Mouse (Mus musculus) ES-E14 (cell line): ENCODE measurements around the gene Gpatch8. TPM values are rescaled to one million over a fixed set of nuclear protein-coding genes. Genes with fewer than 3 reads are reported as not detected.

Source experiments
- DNase-seq: peaks from one replicate; pipeline ENCODE4 v3.0.0-alpha.2; 2013; ENCODE audit warnings: low read depth, low spot score
- H3K27ac ChIP-seq: 2 replicates; pipeline ENCODE4 v1.5.1; 2012; ENCODE audit warnings: low read depth, mild to moderate bottlenecking, low read length, moderate library complexity, mixed read lengths; ENCODE audit not compliant: poor library complexity, insufficient read depth, severe bottlenecking
- H3K36me3 ChIP-seq: 2 replicates; pipeline ENCODE4 v1.6.1; 2012; ENCODE audit warnings: mild to moderate bottlenecking, low read length, moderate library complexity, mixed read lengths; ENCODE audit not compliant: control insufficient read depth, poor library complexity, insufficient read depth, severe bottlenecking
- H3K4me1 ChIP-seq, 2 experiments: fragments of 150-350 bp in 1 of 2; sonication (generic) in 1 of 2; 2 replicates each; pipeline ENCODE4 v1.6.1; 2012; ENCODE audit warnings: low read length in 2 of 2, mild to moderate bottlenecking in 1 of 2, mixed read lengths in 1 of 2; ENCODE audit not compliant: control insufficient read depth in 2 of 2, insufficient read depth in 2 of 2, poor library complexity in 1 of 2
- H3K4me3 ChIP-seq, 2 experiments: fragments of 150-350 bp in 1 of 2; sonication (generic) in 1 of 2; 2 replicates each; pipeline ENCODE4 v1.5.1; 2012; ENCODE audit warnings: low read length in 2 of 2, low read depth in 1 of 2, mild to moderate bottlenecking in 1 of 2, mixed read lengths in 1 of 2; ENCODE audit not compliant: insufficient read depth in 1 of 2, poor library complexity in 1 of 2, severe bottlenecking in 1 of 2
- H3K9ac ChIP-seq: 2 replicates; pipeline ENCODE4 v1.6.1; 2012; ENCODE audit warnings: low read depth, mild to moderate bottlenecking, low read length, mixed read lengths; ENCODE audit not compliant: poor library complexity, insufficient read depth, severe bottlenecking
- H3K9me3 ChIP-seq: fragments of 150-350 bp; sonication (generic); 2 replicates; pipeline ENCODE4 v1.6.1; 2012; ENCODE audit warnings: low read depth, mild to moderate bottlenecking, low read length; ENCODE audit not compliant: control insufficient read depth, insufficient read depth
- CHD2 ChIP-seq: IDR thresholded peaks from 2 replicates; pipeline ENCODE4 v1.6.1; 2014; ENCODE audit warnings: mild to moderate bottlenecking, low read depth, low read length, inconsistent platforms
- HCFC1 ChIP-seq: IDR thresholded peaks from 2 replicates; pipeline ENCODE4 v1.6.1; 2012; ENCODE audit warnings: low read length, inconsistent platforms, borderline replicate concordance; ENCODE audit not compliant: insufficient read depth
- MAFK ChIP-seq: IDR thresholded peaks from 2 replicates; pipeline ENCODE4 v1.6.1; 2014; ENCODE audit warnings: mild to moderate bottlenecking, low read depth, low read length, inconsistent platforms; ENCODE audit not compliant: insufficient read depth
- ZC3H11A ChIP-seq: IDR thresholded peaks from 2 replicates; pipeline ENCODE4 v1.6.1; 2012; ENCODE audit warnings: low read depth, mild to moderate bottlenecking, inconsistent platforms, low read length, borderline replicate concordance
- ZNF384 ChIP-seq: IDR thresholded peaks from 2 replicates; pipeline ENCODE4 v1.6.1; 2012; ENCODE audit warnings: low read depth, low read length, inconsistent platforms
- in situ Hi-C, 2 experiments: fragments of 600-800 bp; cut with MboI; formaldehyde crosslinking; loops; one replicate each; pipeline ENCODE4 v1.15.1; 2025; ENCODE audit warnings: low sequenced_read_pairs in 2 of 2, inconsistent platforms in 1 of 2; ENCODE audit not compliant: unreplicated experiment in 2 of 2
- total RNA-seq: library from RNA; depleted of rRNA; stranded (reverse); fragments of 300-350 nt; gene quantifications from 2 replicates; pipeline ENCODE4 v1.2.3, GENCODE M21; 2012; rRNA removed

The Gpatch8 gene
- total RNA-seq, 1 experiment: 22.9 TPM

- Histone ChIP-seq H3K36me3 (peaks cover 9% of the 10 kb centered on the region; the same call in 1 of the 2 replicates), H3K9me3 (no peaks in the 10 kb centered on the region), H3K27ac (no peak overlapping the region), H3K9ac (peak overlapping the region; percentile 87; the same call in 1 of the 2 replicates), H3K4me3 (peak overlapping the region; percentile 73 to 83; a peak in 2 of 4 replicates), H3K4me1 (peaks cover 0 to 8% of the 10 kb centered on the region in 2 experiments; a peak in 3 of 4 replicates)
- no peak for TF ChIP-seq ZC3H11A
- TF ChIP-seq MAFK: no peak
- no peak for TF ChIP-seq HCFC1
- no peak for TF ChIP-seq ZNF384
- TF ChIP-seq CHD2: no peak
- in situ Hi-C loops: no loop called here
- no peak for DNase-seq
These were observed 127.1 kb downstream of the Gpatch8 start for GRCm38 (mm10) chr11:102428981-102429540.

Other genes with a start within 250 kb of the Gpatch8 start
- gene Ubtf, start 236.7 kb downstream of the Gpatch8 start, total RNA-seq: 138 and 155 TPM in 2 replicates
- 0.18 and 0.21 TPM in 2 replicates for gene Slc4a1, start 190.2 kb downstream of the Gpatch8 start, total RNA-seq
- 6.7 and 15.9 TPM in 2 replicates for gene Rundc3a, start 163.0 kb downstream of the Gpatch8 start, total RNA-seq
- gene Slc25a39, start 148.4 kb downstream of the Gpatch8 start, total RNA-seq: 152 and 175 TPM in 2 replicates
- gene Grn, start 126.1 kb downstream of the Gpatch8 start, total RNA-seq: 81.5 and 154 TPM in 2 replicates
- 6.7 and 13.1 TPM in 2 replicates for gene Fam171a2, start 108.7 kb downstream of the Gpatch8 start, total RNA-seq
- gene Itga2b, start 86.3 kb downstream of the Gpatch8 start, total RNA-seq: 6.6 and 7.8 TPM in 2 replicates
- 5.2 and 7.5 TPM in 2 replicates for gene Gm11627, start 23.1 kb upstream of the Gpatch8 start, total RNA-seq
- 26.4 and 27.9 TPM in 2 replicates for gene Fzd2, start 48.0 kb upstream of the Gpatch8 start, total RNA-seq
- 9.0 and 9.8 TPM in 2 replicates for gene Meioc, start 107.3 kb upstream of the Gpatch8 start, total RNA-seq
- 40.5 and 53.7 TPM in 2 replicates for gene Ccdc43, start 141.4 kb upstream of the Gpatch8 start, total RNA-seq
- 1.7 and 2.5 TPM in 2 replicates for gene Adam11, start 205.0 kb upstream of the Gpatch8 start, total RNA-seq